Mouse (Mus musculus) cerebellum, postnatal 4 days (tissue): ENCODE data around the gene Cntn5.

Experiments
- DNase-seq, 2 experiments: peaks; one replicate each; pipeline ENCODE4 v3.0.0; 2022; ENCODE audit warnings: low spot score in 2 of 2, mixed read lengths in 1 of 2

Gene Cntn5

GRCm38 (mm10) chr9:10230973-10231372, 673.6 kb downstream of the Cntn5 start:
- DNase-seq = no peak

- DNase-seq = no peak
Measured at GRCm38 (mm10) chr9:10229716-10230115, 674.9 kb downstream of the Cntn5 start.

- DNase-seq = no peak
Measured at GRCm38 (mm10) chr9:10226013-10226412, 678.6 kb downstream of the Cntn5 start.

- DNase-seq = no peak
Measured at GRCm38 (mm10) chr9:10186063-10186462, 718.5 kb downstream of the Cntn5 start.

- no peak for DNase-seq
Measured at GRCm38 (mm10) chr9:10170526-10170925, 734.0 kb downstream of the Cntn5 start.

GRCm38 (mm10) chr9:10121350-10122057, 783.1 kb downstream of the Cntn5 start:
- no peak for DNase-seq

- DNase-seq = no peak
Measured at GRCm38 (mm10) chr9:10116581-10116980, 788.0 kb downstream of the Cntn5 start.

- DNase-seq = no peak
Measured at GRCm38 (mm10) chr9:10109156-10109555, 795.4 kb downstream of the Cntn5 start.

- DNase-seq = no peak
Measured at GRCm38 (mm10) chr9:10107861-10108260, 796.7 kb downstream of the Cntn5 start.

GRCm38 (mm10) chr9:10101812-10102440, 802.6 kb downstream of the Cntn5 start:
- no peak for DNase-seq

GRCm38 (mm10) chr9:10076282-10076681, 828.3 kb downstream of the Cntn5 start:
- DNase-seq = no peak

- no peak for DNase-seq
Measured at GRCm38 (mm10) chr9:10073401-10073800, 831.2 kb downstream of the Cntn5 start.

GRCm38 (mm10) chr9:10072860-10073259, 831.7 kb downstream of the Cntn5 start:
- no peak for DNase-seq

GRCm38 (mm10) chr9:10071271-10071670, 833.3 kb downstream of the Cntn5 start:
- no peak for DNase-seq

- DNase-seq = no peak
Measured at GRCm38 (mm10) chr9:10044969-10045789, 859.4 kb downstream of the Cntn5 start.

- DNase-seq = no peak
Measured at GRCm38 (mm10) chr9:10043001-10043400, 861.6 kb downstream of the Cntn5 start.

- no peak for DNase-seq
Measured at GRCm38 (mm10) chr9:10015129-10015528, 889.4 kb downstream of the Cntn5 start.

- DNase-seq = no peak
Measured at GRCm38 (mm10) chr9:9984028-9984427, 920.5 kb downstream of the Cntn5 start.

GRCm38 (mm10) chr9:9983220-9983619, 921.4 kb downstream of the Cntn5 start:
- DNase-seq = no peak

GRCm38 (mm10) chr9:9965370-9965769, 939.2 kb downstream of the Cntn5 start:
- no peak for DNase-seq

GRCm38 (mm10) chr9:9960610-9961172, 943.9 kb downstream of the Cntn5 start:
- no peak for DNase-seq

GRCm38 (mm10) chr9:9949346-9949745, 955.2 kb downstream of the Cntn5 start:
- no peak for DNase-seq
